Mouse (Mus musculus): ENCODE data around the gene Spatc1l.

The Spatc1l gene

GRCm38 (mm10) chr10:76561972-76562371 is at the start of gene Spatc1l:
Spatc1l (plus strand) TSS chr10:76562272.
- DNase-seq (ENCODE audit: low spot score): no peak

DNA sequence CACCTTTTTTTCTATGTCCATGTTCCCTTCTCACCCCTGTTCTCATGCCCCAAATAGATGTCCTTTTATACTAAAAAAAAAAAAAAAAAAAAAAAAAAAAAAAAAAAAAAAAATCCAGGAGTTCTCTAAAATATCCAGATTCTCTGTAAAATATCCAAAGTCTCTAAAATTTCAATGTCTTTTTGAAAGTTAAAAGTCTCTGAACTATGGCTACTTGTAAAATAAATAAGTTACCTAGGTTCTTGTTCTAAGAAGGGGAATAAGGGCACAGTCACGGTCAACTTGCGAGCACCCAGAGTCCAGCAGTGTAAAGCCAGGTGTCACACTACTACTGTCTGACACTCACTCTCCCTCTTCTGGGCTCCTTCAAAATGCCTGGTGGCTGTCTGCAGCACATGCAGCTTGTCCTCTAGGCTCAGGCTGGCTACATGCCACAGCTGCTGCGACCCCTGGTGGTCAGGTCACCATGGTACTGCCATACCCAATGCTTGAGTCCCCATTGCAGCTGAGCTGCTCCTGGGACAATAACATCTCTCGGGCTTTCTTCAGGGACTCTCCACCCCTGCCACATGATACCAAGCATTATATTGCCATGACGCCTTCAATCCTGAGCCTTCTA is 49.0 kb upstream of the Spatc1l start:
- DNase-seq (ENCODE audit: low spot score): peak; percentile 70

DNA sequence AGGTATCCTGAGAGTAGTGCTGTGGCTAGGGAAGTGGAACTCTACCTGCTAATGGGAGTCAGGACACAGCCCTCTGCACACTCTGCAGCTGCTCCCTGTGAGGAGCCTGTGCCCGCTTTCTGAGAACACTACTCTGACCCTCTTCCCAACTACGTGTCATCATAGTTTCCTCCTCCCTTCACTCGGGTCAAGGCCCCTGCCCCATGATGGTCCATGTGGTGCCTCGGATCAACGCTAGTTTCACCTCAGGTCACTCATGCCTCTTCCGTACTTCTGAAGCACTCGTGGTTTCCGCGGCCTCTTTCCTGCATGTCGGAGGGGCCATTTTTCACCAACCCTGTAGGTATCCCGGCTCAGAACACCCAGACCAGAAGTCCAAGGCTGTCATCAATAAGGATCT is 31.1 kb upstream of the Spatc1l start:
- no peak for DNase-seq (ENCODE audit: low spot score)

GRCm38 (mm10) chr10:76531375-76531774 is 30.7 kb upstream of the Spatc1l start, which contains the start of gene Lss:
Lss (plus strand) TSS chr10:76531588.
- peak; percentile 93 for DNase-seq (ENCODE audit: low spot score)

DNA sequence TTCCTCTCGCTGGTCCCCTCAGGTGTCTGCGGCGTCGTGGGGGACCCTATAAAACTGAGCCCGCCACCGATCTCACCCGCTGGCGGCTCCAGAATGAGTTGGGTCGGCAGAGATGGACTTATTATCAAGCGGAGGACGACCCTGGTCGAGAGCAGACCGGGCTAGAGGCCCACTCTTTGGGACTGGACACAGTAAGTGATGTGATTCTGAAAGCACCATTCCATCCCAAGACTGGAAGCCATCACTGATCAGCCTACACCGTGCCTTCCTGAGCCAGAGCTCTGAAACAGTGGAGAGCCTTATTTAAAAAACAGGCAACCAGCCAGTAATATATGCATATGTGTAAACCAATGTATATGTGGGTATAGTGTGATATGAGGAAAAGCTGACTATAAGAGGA is 30.2 kb upstream of the Spatc1l start:
- peak; percentile 12 for DNase-seq (ENCODE audit: low spot score)

- DNase-seq (ENCODE audit: low spot score): no peak
These were observed 26.5 kb upstream of the Spatc1l start for GRCm38 (mm10) chr10:76535526-76535925.

DNA sequence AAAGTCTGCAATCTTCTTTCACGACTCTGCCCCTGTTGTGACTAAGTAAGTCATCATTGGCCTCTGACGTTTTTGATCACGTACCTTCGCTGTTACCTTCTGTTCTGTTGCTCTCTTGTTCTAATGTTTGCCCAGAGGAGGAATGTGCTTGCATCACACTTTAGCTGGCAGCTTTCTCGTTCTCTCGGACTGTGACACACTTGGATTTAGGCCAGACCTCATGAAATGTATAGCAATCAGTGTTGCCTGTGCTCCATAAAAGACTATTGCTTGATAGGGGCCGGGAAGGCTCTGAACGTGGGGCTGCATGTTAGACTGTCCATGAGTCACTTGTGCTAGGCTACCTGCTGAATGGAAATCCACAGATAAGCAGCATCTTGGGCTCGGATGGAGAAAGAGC is 24.5 kb upstream of the Spatc1l start:
- no peak for DNase-seq (ENCODE audit: low spot score)

DNA sequence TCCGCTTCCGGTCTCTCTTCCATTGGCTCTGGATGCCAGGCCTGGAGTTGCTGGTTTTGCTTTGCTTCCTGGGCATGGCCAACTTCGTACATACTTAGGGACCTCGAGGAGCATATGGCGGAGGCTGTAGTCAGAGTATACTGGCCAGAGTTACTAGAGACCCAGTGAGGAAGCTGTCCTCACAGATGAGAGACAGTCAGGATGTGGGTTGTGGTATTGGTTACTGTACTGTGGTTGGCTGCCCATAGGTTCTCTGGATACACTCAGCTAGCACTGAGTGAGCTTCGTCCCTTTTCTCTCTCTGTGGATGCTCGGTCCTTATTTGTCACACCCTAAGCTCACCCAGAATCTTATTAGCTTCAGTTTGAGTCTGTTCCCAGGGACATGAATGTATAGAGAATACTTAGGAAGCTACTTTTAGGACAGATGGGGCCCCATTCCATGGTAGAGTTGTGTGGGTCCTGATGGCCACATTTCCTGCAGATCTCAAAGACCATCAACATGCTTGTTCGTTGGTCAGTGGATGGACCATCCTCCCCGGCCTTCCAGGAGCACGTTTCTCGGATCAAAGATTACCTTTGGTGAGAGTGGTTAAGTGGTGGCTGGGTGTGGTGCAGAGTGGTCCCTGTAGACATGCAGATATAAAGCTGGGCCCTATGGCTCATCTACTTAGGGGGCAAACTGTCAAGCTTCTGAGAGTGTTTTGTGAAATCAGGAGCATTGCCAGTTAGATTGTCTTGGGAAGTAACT is 20.6 kb upstream of the Spatc1l start:
- DNase-seq (ENCODE audit: low spot score): no peak

DNA sequence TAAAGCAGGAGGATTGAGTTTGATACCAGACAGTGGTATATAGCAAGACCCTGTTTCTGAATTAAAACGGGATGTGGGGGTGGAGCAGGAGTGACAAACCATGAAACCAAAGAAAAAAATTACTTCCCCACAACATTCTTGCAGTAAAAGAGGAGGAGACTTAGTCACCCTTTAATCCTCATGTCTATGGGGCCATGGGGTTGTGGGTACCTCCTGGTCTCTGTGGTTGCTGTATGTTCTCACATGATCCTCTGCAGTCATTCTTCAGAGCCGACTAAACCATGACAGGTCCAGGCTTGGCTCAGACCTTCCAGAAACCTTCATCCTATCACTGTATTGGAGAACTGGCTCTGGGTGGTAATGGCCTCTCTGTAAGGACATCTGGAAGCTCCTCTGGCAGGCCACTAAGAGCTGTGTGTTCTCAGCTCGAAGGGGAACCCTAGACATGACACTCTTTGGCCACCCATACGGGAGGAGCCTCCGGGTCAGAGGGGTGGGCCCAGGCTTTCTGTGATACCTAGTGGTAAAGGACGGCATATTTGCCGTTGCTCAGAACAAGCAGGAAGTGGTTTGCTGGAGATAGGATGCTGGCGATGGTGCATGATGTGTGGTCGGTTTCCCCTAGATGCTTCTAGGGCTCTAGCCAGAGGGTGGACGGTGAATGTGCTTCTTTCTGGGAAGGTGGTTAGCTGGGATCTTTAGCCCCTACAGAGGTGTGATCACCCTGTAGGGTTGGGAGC is 19.3 kb upstream of the Spatc1l start:
- no peak for DNase-seq (ENCODE audit: low spot score)

GRCm38 (mm10) chr10:76546566-76546965 is 15.5 kb upstream of the Spatc1l start:
- DNase-seq (ENCODE audit: low spot score): no peak

DNA sequence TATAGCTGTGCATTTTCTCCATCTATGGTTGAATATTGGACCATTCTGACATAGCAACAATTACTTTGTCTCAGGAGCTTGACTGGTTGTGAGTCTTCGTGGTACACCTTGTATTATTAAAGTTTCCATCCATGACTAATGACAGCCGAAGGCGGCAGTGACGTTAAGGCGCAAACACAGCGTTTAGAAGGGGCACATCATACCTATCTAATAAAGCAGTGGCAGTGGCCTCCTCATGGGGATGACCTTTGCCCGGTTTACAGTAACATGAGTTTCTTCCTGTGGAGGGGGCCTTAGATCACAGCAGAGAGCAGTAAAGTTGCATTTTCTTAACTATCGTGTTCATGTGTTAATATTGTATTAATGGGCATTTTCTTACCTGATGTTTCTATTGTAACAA is 13.9 kb upstream of the Spatc1l start:
- DNase-seq (ENCODE audit: low spot score): no peak

DNA sequence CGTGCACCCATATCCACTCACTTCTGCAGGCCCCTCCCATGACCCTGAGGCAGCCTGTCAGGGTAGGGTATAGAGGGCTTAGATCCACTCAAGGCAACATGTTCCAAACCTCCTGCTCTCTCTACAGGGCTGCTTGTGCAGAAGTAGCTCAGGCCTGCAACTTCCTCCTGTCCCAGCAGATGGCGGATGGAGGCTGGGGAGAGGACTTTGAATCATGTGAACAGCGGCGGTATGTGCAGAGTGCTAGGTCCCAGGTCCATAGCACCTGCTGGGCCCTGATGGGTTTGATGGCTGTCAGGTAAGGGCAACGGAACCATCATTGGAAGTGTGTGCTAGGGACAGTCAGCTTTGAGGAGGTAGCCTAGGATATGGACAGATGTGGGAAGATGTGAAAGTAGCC is 11.6 kb upstream of the Spatc1l start:
- DNase-seq (ENCODE audit: low spot score): no peak

DNA sequence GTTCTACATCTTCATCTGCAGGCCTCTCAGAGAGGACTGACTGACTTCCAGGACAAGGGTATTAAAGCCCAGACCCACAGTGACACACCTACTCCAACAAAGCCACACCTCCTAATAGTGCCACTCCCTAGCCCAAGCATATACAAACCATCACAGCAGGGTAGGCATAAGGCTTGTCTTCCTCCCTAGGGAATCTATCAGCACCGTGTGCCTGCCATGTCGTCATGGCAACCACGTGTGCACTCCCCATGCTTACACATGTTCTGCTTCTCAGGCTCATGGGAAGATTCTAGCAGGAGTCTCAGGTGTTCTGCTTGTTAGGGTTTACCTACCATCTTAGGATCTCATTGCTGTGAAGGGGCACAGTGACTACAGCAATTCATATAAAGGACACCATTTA is 10.5 kb upstream of the Spatc1l start:
- DNase-seq (ENCODE audit: low spot score): no peak

- DNase-seq (ENCODE audit: low spot score): no peak
These were observed 8.0 kb upstream of the Spatc1l start for GRCm38 (mm10) chr10:76554061-76554460.

GRCm38 (mm10) chr10:76569996-76570685 is 8.1 kb downstream of the Spatc1l start:
- DNase-seq (ENCODE audit: low spot score): no peak

- DNase-seq (ENCODE audit: low spot score): no peak
These were observed 9.0 kb downstream of the Spatc1l start for GRCm38 (mm10) chr10:76571070-76571469.

DNA sequence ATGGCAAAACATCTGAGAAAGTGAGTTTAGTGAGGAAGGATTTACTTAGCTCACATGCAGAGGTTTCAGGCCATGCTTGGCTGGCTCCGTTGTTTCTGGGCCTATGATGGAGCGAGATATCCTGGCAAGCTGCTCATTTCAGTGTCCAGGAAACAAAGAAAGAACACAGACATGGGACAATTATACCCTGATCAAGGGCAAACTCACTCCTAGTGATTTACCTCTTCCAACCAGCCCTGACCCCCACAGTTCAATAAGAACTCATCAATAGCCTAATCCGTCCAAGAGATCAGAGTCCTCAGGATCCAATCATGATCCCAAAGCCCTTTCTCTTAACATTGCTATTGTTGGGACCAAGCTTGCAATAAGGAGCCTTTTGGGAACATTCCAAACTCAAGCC is 10.1 kb downstream of the Spatc1l start:
- DNase-seq (ENCODE audit: low spot score): no peak

- DNase-seq (ENCODE audit: low spot score): no peak
These were observed 13.3 kb downstream of the Spatc1l start, which contains the start of gene Ftcd for GRCm38 (mm10) chr10:76575374-76575773. Ftcd (plus strand) TSS chr10:76575648.

- DNase-seq (ENCODE audit: low spot score): no peak
These were observed 14.8 kb downstream of the Spatc1l start for GRCm38 (mm10) chr10:76576920-76577319.

DNA sequence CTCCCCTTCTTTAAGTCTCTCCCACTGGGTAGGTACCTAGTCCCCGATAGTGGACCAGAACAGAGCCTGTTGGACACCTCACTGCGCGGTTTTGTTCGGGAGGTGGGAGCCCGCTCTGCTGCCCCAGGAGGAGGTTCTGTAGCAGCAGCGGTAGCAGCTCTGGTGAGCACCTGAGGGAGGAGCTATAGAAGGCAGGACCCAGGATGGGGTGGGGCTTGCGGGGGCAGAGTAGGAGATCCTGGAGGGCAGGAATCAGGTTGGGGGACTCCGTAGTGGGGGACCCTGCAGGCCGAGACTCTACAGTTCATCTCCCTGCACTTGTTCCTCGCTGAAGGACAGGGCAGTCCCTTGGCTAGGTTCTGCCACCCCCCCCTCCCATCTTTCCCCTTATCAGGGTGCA is 22.1 kb downstream of the Spatc1l start:
- DNase-seq (ENCODE audit: low spot score): no peak

DNA sequence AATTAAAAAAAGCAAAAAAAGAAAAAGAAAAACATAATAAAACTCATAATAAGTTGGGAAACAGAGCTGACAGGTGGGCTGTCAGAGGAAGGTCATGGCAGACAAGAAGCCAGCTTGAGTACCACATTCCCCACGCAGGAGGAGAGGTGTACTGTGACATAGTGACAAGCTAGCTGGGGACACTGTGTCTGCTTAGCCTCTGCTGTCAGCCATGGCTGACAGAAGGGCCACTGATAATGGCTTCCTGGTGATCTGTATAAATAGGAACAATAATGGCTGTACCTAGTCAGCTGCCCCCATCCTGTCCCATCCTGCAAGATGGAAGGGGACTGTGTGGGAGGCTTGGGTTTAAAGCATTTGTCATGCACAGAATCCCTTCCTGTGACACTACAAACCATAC is 24.1 kb downstream of the Spatc1l start:
- no peak for DNase-seq (ENCODE audit: low spot score)

DNA sequence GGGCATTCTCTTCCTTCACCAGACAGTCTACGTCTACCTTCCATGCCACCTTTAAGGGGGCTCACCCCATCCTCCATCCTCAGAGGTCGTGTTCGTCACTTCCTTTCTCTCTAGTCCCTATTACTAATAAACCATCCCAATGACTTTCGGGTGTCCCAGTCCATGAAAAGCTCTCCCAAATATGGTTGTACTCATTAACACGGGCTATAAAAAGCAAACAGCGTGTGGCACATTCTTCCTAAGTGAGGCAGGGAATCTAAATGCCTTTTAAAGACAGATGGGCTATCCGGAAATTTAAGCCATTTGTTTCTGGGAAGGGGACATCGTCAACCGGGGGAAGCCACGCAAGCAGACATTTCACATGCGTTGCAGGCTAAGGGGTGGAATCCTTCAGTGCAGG is 28.1 kb downstream of the Spatc1l start:
- DNase-seq (ENCODE audit: low spot score): no peak
